Mouse (Mus musculus): ENCODE results near the gene Gm5150. TPM values are rescaled to one million over a fixed set of nuclear protein-coding genes. Genes with fewer than 3 reads are reported as not detected.

Gm5150 gene
- polyA plus RNA-seq, 1 experiment from 2014 or later = 0.46 TPM

Other genes starting within 250 kb of the Gm5150 start
- gene Sirpb1c, start 157.9 kb downstream of the Gm5150 start, polyA plus RNA-seq (2015; fragmentation: Nextera tagmentation; extraction: Ambion mirVana) = 0.33 and 0.68 TPM in 2 replicates

Data from intestine, embryonic 15.5 days (tissue).